Mouse (Mus musculus): ENCODE results near the gene Xirp1. TPM values are rescaled to one million over a fixed set of nuclear protein-coding genes. Genes with fewer than 3 reads are reported as not detected.

Xirp1 gene
- polyA plus RNA-seq, 1 experiment from 2014 or later = not detected

Other genes with a start within 250 kb of the Xirp1 start
- gene Scn11a, start 198.1 kb downstream of the Xirp1 start, polyA plus RNA-seq (2014; fragmentation: Nextera tagmentation; extraction: Ambion mirVana) = 0.21 and 0.34 TPM in 2 replicates
- 63.6 and 66.9 TPM in 2 replicates for gene Wdr48, start 128.7 kb downstream of the Xirp1 start, polyA plus RNA-seq (2014; fragmentation: Nextera tagmentation; extraction: Ambion mirVana)
- 24.3 and 27.9 TPM in 2 replicates for gene Gorasp1, start 86.0 kb downstream of the Xirp1 start, polyA plus RNA-seq (2014; fragmentation: Nextera tagmentation; extraction: Ambion mirVana)
- gene Ttc21a, start 86.0 kb downstream of the Xirp1 start, polyA plus RNA-seq (2014; fragmentation: Nextera tagmentation; extraction: Ambion mirVana) = 1.2 TPM in 2 replicates
- 0.68 and 0.80 TPM in 2 replicates for gene Csrnp1, start 38.9 kb downstream of the Xirp1 start, polyA plus RNA-seq (2014; fragmentation: Nextera tagmentation; extraction: Ambion mirVana)
- gene Cx3cr1, start 46.3 kb upstream of the Xirp1 start, polyA plus RNA-seq (2014; fragmentation: Nextera tagmentation; extraction: Ambion mirVana) = 6.5 and 9.0 TPM in 2 replicates
- not detected in 2 replicates for gene Ccr8, start 68.5 kb upstream of the Xirp1 start, polyA plus RNA-seq (2014; fragmentation: Nextera tagmentation; extraction: Ambion mirVana)
- gene Slc25a38, start 86.8 kb upstream of the Xirp1 start, polyA plus RNA-seq (2014; fragmentation: Nextera tagmentation; extraction: Ambion mirVana) = 38.3 and 43.0 TPM in 2 replicates
- gene Rpsa, start 104.1 kb upstream of the Xirp1 start, polyA plus RNA-seq (2014; fragmentation: Nextera tagmentation; extraction: Ambion mirVana) = 1,110 and 1,180 TPM in 2 replicates
- gene Mobp, start 126.1 kb upstream of the Xirp1 start, polyA plus RNA-seq (2014; fragmentation: Nextera tagmentation; extraction: Ambion mirVana) = 0.08 and 0.15 TPM in 2 replicates